Mouse (Mus musculus) olfactory bulb, adult 2 months (tissue): ENCODE results near the gene Fry.

Experiments
- CTCF ChIP-seq: fragments of 200-500 bp; IDR thresholded peaks from 2 replicates; pipeline ENCODE4 v1.5.1; 2012; ENCODE audit warnings: low read depth, mild to moderate bottlenecking, low read length, moderate library complexity; ENCODE audit not compliant: insufficient read depth
- POLR2A ChIP-seq: fragments of 200-500 bp; IDR thresholded peaks from 2 replicates; pipeline ENCODE4 v1.6.1; 2012; ENCODE audit warnings: mild to moderate bottlenecking, low read depth, low read length, moderate library complexity; ENCODE audit not compliant: insufficient read depth

- TF ChIP-seq CTCF: no peak
- TF ChIP-seq POLR2A: no peak
These were observed 89.6 kb downstream of the Fry start for GRCm38 (mm10) chr5:150208009-150208408.
